Mouse (Mus musculus): ENCODE data around the gene Hexb. TPM values are rescaled to one million over a fixed set of nuclear protein-coding genes. Genes with fewer than 3 reads are reported as not detected.
A peak's percentile ranks its signal among the peaks of the same experiment; 100 is the strongest.

Hexb gene
- polyA plus RNA-seq, 1 experiment from 2014 or later = 23.6 TPM

DNA sequence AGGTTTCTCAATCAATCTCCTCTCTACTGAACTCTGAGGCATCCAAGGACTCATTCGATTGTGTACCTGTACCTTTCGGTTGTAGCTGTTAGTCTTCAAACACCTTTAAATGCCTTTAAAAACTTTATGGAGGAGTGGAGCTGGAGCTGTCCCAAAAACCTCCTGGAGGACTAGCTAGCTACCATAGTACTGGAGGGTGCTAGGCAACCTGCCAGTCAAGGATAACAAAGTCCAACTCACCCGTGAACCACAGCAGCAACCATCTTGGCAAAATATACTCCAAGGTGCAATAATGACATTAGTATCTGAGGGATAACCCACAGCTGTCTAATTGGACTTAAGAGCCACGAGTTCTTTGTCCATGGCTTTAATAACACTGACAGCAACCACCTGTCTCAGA, 3.7 kb upstream of the Hexb start:
- Histone ChIP-seq H3K36me3 (ENCODE audit: insufficient read depth, low read length) (no peaks in the 10 kb centered on the region), H3K9me3 (ENCODE audit: low read length) (no peaks in the 10 kb centered on the region), H3K27me3 (replicated peaks; ENCODE audit: insufficient read depth, low read length) (no peaks in the 10 kb centered on the region), H3K4me3 (ENCODE audit: low read depth, low read length) (no peak overlapping the region), H3K9ac (replicated peaks; ENCODE audit: low read depth) (no peak overlapping the region), H3K4me1 (ENCODE audit: insufficient read depth, low read depth, low read length) (no peaks in the 10 kb centered on the region), H3K27ac (ENCODE audit: low read length) (no peak overlapping the region), H3K4me2 (replicated peaks; ENCODE audit: low read depth, low read length) (no peak overlapping the region)
- no peak for DNase-seq (ENCODE audit: low spot score)
- ATAC-seq = no peak
- 61% methylated on average over 4 of the region's 4 CpGs for WGBS
- TF ChIP-seq CTCF (IDR thresholded peaks at IDR 0.05) (no peak), EP300 (IDR thresholded peaks at IDR 0.05) (no peak)

DNA sequence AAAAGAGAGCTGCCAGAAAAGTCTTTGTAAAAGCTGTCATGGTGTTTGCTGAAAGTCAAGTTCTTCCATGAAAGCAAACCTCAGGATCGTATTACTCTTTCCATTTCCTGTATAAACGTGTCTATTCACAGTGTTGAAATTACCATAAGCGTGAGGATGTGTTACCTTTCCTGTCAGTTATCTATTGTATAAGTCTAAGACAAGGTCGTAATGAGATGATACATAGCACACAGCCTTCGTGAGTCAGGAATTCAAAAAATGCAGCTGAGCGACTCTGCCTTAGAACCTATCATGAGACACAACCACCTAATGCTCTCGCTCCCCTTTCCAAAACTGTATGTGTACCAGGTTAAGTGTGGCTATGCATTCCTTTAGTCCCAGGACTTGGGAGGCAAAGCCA, 2.9 kb upstream of the Hexb start:
- DNase-seq (ENCODE audit: low spot score) (no peak), ATAC-seq (no peak)
- Histone ChIP-seq H3K27me3 (replicated peaks; ENCODE audit: insufficient read depth, low read length) (no peaks in the 10 kb centered on the region), H3K4me1 (ENCODE audit: insufficient read depth, low read depth, low read length) (no peaks in the 10 kb centered on the region), H3K27ac (ENCODE audit: low read length) (no peak overlapping the region), H3K9ac (replicated peaks; ENCODE audit: low read depth) (no peak overlapping the region), H3K9me3 (ENCODE audit: low read length) (no peaks in the 10 kb centered on the region), H3K4me3 (ENCODE audit: low read depth, low read length) (no peak overlapping the region), H3K36me3 (ENCODE audit: insufficient read depth, low read length) (no peaks in the 10 kb centered on the region), H3K4me2 (replicated peaks; ENCODE audit: low read depth, low read length) (no peak overlapping the region)
- WGBS = 30% methylated on average over 7 of the region's 7 CpGs
- TF ChIP-seq EP300 (IDR thresholded peaks at IDR 0.05) = no peak
- no peak for TF ChIP-seq CTCF (IDR thresholded peaks at IDR 0.05)

DNA sequence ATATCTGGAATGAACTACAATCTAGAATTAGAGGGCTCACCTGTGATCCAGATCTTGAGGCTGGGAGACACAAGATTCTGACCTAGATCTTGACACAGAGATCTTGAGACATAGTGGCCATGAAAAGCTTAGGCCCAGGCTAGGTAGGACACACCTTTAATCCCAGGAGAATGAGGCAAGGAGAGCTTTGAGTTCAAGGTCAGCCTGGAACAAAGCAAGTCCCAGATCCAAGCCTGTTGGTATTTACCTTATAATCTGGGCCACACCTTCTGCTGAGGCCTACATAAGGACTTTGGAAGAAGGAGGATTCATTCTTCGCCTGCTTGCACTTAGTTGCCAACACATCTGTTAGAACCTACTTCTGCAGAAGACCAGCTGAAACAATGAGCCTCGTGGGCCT, 966 bp upstream of the Hexb start:
- WGBS = 76% methylated on average over 2 of the region's 2 CpGs
- no peaks in the 10 kb centered on the region for H3K27me3 ChIP-seq (replicated peaks; ENCODE audit: insufficient read depth, low read length)
- ATAC-seq (no peak), DNase-seq (ENCODE audit: low spot score) (no peak)
- no peaks in the 10 kb centered on the region for H3K9me3 ChIP-seq (ENCODE audit: low read length)
- no peak overlapping the region for H3K27ac ChIP-seq (ENCODE audit: low read length)
- TF ChIP-seq EP300 (IDR thresholded peaks at IDR 0.05) (no peak), CTCF (IDR thresholded peaks at IDR 0.05) (no peak)
- H3K36me3 ChIP-seq (ENCODE audit: insufficient read depth, low read length) = no peaks in the 10 kb centered on the region
- no peak overlapping the region for H3K4me2 ChIP-seq (replicated peaks; ENCODE audit: low read depth, low read length)
- no peak overlapping the region for H3K4me3 ChIP-seq (ENCODE audit: low read depth, low read length)
- no peak overlapping the region for H3K9ac ChIP-seq (replicated peaks; ENCODE audit: low read depth)
- H3K4me1 ChIP-seq (ENCODE audit: insufficient read depth, low read depth, low read length) = no peaks in the 10 kb centered on the region

DNA sequence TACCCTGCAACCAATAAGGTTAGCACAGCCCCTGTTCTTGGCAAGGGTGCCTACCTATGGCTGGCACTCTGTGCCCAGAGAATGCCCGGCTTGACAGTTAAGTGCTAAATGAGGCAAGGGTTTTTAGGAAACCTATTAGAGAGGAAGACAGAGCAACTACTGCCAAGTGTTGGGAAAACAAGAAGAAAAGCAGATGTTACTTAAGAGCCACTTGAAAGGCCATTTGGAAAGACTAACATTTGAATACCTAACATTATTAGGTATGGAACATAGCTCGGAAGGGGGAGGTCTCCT, 1.3 kb downstream of the Hexb start:
- Histone ChIP-seq H3K4me3 (ENCODE audit: low read depth, low read length) (no peak overlapping the region), H3K9me3 (ENCODE audit: low read length) (no peaks in the 10 kb centered on the region), H3K4me2 (replicated peaks; ENCODE audit: low read depth, low read length) (no peak overlapping the region), H3K27me3 (replicated peaks; ENCODE audit: insufficient read depth, low read length) (no peaks in the 10 kb centered on the region), H3K27ac (ENCODE audit: low read length) (no peak overlapping the region), H3K36me3 (ENCODE audit: insufficient read depth, low read length) (no peaks in the 10 kb centered on the region), H3K4me1 (ENCODE audit: insufficient read depth, low read depth, low read length) (no peaks in the 10 kb centered on the region), H3K9ac (replicated peaks; ENCODE audit: low read depth) (no peak overlapping the region)
- WGBS = 83% methylated on average over 2 of the region's 2 CpGs
- ATAC-seq (no peak), DNase-seq (ENCODE audit: low spot score) (no peak)
- TF ChIP-seq EP300 (IDR thresholded peaks at IDR 0.05) (no peak), CTCF (IDR thresholded peaks at IDR 0.05) (no peak)

DNA sequence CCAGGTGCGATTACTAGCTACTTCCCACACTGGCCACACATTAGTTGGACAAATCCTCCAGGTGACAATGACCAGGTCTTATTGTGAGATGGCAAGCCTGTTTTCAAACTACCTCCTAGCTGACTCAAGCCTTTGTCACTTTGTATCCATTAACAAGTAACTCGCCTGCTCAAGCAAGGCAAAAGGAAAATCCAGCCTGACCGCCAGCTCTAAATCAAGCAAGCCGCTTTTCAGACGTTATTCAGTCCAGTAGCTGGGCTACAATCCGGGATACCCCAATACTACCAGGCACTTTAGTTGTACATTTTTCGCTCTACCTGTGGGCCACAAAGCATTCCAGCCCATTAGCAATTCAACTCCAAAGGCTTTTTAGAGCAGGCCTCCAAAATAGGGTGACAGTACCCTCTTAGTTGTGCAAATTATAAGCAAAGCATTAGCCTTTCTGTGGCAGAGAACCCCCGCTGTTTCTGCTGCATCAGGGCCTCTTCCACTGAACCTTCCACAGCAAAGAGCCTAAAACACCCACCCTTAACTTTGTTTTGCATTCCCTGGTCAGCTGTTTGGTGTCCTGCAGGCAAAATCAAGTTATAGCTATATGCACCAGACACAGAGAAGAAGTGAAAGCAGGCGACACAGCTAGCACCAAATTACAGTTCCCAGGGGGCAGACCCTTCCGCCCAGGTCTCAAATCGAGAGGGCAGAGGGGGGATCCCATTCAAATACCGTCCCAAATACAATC, 1.8 kb downstream of the Hexb start:
- Histone ChIP-seq H3K4me3 (ENCODE audit: low read depth, low read length) (no peak overlapping the region), H3K36me3 (ENCODE audit: insufficient read depth, low read length) (no peaks in the 10 kb centered on the region), H3K27ac (ENCODE audit: low read length) (no peak overlapping the region), H3K4me2 (replicated peaks; ENCODE audit: low read depth, low read length) (no peak overlapping the region), H3K9me3 (ENCODE audit: low read length) (no peaks in the 10 kb centered on the region), H3K27me3 (replicated peaks; ENCODE audit: insufficient read depth, low read length) (no peaks in the 10 kb centered on the region), H3K4me1 (ENCODE audit: insufficient read depth, low read depth, low read length) (no peaks in the 10 kb centered on the region), H3K9ac (replicated peaks; ENCODE audit: low read depth) (no peak overlapping the region)
- DNase-seq (ENCODE audit: low spot score) = no peak
- TF ChIP-seq CTCF (IDR thresholded peaks at IDR 0.05) (no peak), EP300 (IDR thresholded peaks at IDR 0.05) (no peak)
- no peak for ATAC-seq
- 81% methylated on average over 12 of the region's 12 CpGs for WGBS

DNA sequence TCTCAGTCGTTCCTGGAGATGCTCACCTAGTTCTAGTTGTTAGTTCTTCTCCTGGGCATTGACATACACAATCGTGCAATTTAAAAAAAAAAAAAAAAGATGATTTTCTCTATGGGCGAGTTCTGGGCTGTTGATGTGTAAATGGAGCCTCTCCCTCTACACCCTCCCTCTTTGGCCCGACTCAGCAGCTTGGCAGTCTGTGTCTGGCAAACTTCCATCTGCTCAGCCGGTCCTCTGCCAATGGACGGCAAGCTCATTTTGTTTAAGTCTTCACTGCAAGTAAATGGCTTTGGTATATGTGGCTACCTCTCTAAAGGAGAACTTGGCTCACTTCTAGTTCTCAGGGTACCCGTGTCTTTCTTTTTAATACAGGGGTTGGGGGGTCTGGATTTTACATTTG, 4.7 kb downstream of the Hexb start:
- Histone ChIP-seq H3K9ac (replicated peaks; ENCODE audit: low read depth) (no peak overlapping the region), H3K4me3 (ENCODE audit: low read depth, low read length) (no peak overlapping the region), H3K9me3 (ENCODE audit: low read length) (no peaks in the 10 kb centered on the region), H3K27ac (ENCODE audit: low read length) (no peak overlapping the region), H3K36me3 (ENCODE audit: insufficient read depth, low read length) (no peaks in the 10 kb centered on the region), H3K27me3 (replicated peaks; ENCODE audit: insufficient read depth, low read length) (no peaks in the 10 kb centered on the region), H3K4me2 (replicated peaks; ENCODE audit: low read depth, low read length) (no peak overlapping the region), H3K4me1 (ENCODE audit: insufficient read depth, low read depth, low read length) (no peaks in the 10 kb centered on the region)
- DNase-seq (ENCODE audit: low spot score) = peak; percentile 65
- TF ChIP-seq CTCF (IDR thresholded peaks at IDR 0.05) (no peak), EP300 (IDR thresholded peaks at IDR 0.05) (no peak)
- ATAC-seq = no peak
- 45% methylated on average over 7 of the region's 7 CpGs for WGBS

DNA sequence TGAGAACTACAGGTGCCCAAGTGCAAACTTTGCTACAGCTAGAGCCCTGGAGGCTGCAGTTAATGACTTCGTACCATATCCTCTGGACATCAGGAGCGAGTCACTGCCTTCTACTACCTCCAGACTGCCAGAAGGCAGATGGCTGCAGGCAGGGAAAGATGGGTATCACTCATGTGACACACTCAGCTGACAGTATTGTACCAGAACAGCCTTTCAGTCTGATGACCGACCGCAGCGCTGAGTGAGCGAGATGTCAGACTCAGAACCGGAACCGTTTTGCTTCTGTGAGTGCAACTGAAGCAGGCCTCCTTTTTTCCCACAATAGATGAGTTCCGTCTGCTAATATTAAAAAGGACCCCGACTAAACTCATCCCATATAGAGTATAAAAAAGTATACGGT, 5.5 kb downstream of the Hexb start:
- TF ChIP-seq EP300 (IDR thresholded peaks at IDR 0.05) (no peak), CTCF (IDR thresholded peaks at IDR 0.05) (no peak)
- no peak for DNase-seq (ENCODE audit: low spot score)
- Histone ChIP-seq H3K27me3 (replicated peaks; ENCODE audit: insufficient read depth, low read length) (no peaks in the 10 kb centered on the region), H3K9me3 (ENCODE audit: low read length) (no peaks in the 10 kb centered on the region), H3K4me2 (replicated peaks; ENCODE audit: low read depth, low read length) (no peak overlapping the region), H3K36me3 (ENCODE audit: insufficient read depth, low read length) (no peaks in the 10 kb centered on the region), H3K27ac (ENCODE audit: low read length) (no peak overlapping the region), H3K9ac (replicated peaks; ENCODE audit: low read depth) (no peak overlapping the region), H3K4me3 (ENCODE audit: low read depth, low read length) (no peak overlapping the region), H3K4me1 (ENCODE audit: insufficient read depth, low read depth, low read length) (no peaks in the 10 kb centered on the region)
- 88% methylated on average over 11 of the region's 11 CpGs for WGBS
- no peak for ATAC-seq
